Mouse (Mus musculus): Measurements from ENCODE around the gene Nckap5l.

GRCm38 (mm10) chr15:99387976-99388375 is 69.6 kb downstream of the Nckap5l start:
- TF ChIP-seq CTCF (IDR thresholded peaks at IDR 0.05; ENCODE audit: control insufficient read depth, insufficient read depth, insufficient replicate concordance, low read depth, low read length) (no peak), POLR2A (IDR thresholded peaks at IDR 0.05; ENCODE audit: control insufficient read depth, low read depth, low read length) (no peak)
